Mouse (Mus musculus) intestine, embryonic 15.5 days (tissue): ENCODE data around the gene Rnf212. TPM values are rescaled to one million over a fixed set of nuclear protein-coding genes. Genes with fewer than 3 reads are reported as not detected.

ENCODE experiments used
- ATAC-seq: fragments of 200-750 bp; cut with Nextera tagmentation; 2 replicates; pipeline ENCODE4 v1.8.0; 2017; ENCODE audit warnings: moderate TSS enrichment, moderate library complexity
- H3K27ac ChIP-seq: fragments of 300-500 bp; sonication (generic); 2 replicates; pipeline ENCODE4 v1.5.1; 2015; ENCODE audit warnings: mild to moderate bottlenecking, inconsistent platforms
- H3K27me3 ChIP-seq: fragments of 300-500 bp; sonication (generic); replicated peaks from 2 replicates; pipeline ENCODE4 v1.6.1; 2015; ENCODE audit warnings: inconsistent platforms
- H3K36me3 ChIP-seq: fragments of 300-500 bp; sonication (generic); 2 replicates; pipeline ENCODE4 v1.6.1; 2015; ENCODE audit warnings: inconsistent platforms
- H3K4me1 ChIP-seq: fragments of 300-500 bp; sonication (generic); replicated peaks from 2 replicates; pipeline ENCODE4 v1.6.1; 2015; ENCODE audit warnings: inconsistent platforms
- H3K4me2 ChIP-seq: fragments of 300-500 bp; sonication (generic); replicated peaks from 2 replicates; pipeline ENCODE4 v1.6.1; 2015; ENCODE audit warnings: mild to moderate bottlenecking, inconsistent platforms
- H3K4me3 ChIP-seq: fragments of 300-500 bp; sonication (generic); replicated peaks from 2 replicates; pipeline ENCODE4 v1.5.1; 2015; ENCODE audit warnings: inconsistent platforms
- H3K9ac ChIP-seq: fragments of 300-500 bp; sonication (generic); 2 replicates; pipeline ENCODE4 v1.6.1; 2015; ENCODE audit warnings: inconsistent platforms
- H3K9me3 ChIP-seq: fragments of 300-500 bp; sonication (generic); 2 replicates; pipeline ENCODE4 v1.6.1; 2016; ENCODE audit warnings: inconsistent platforms
- WGBS: fragments of 180-500 bp; shearing (Covaris S2); methylation state at CpG from one replicate; pipeline ENCODE4 v1.1.7; 2015; 5-methylcytosine and 5-hydroxymethylcytosine counted together
- polyA plus RNA-seq: library from polyadenylated mRNA; unstranded; fragments of >200 nt; fragmentation: Nextera tagmentation; extraction: Ambion mirVana; gene quantifications from 2 replicates; pipeline ENCODE4 v1.2.1, GENCODE M21; 2015

Gene Rnf212
- polyA plus RNA-seq, 1 experiment from 2014 or later: 0.16 TPM

DNA sequence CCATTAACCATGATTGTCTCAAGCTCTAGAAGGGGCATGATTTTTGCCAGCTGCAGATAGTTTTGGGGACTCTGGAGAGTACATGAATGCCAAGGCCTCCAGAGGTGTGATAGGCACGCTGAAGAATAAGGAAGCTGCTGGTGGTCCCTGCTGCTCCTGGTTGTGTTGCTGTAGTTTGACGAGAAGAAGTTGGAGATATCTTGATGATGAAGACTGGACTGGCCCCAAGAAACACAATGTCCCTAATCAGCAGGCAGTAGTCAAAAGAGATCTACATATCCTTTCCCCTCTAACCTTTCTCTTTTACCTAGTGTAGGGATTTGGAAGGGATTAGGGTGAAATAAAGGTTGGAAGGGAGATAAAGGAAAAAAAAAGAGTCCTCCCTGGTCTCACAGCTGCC, 32.2 kb downstream of the Rnf212 start:
- ATAC-seq: no peak
- Histone ChIP-seq H3K4me1 (no peaks in the 10 kb centered on the region), H3K27me3 (no peaks in the 10 kb centered on the region), H3K27ac (no peak overlapping the region), H3K9ac (no peak overlapping the region), H3K36me3 (no peaks in the 10 kb centered on the region), H3K9me3 (no peaks in the 10 kb centered on the region), H3K4me2 (no peak overlapping the region), H3K4me3 (no peak overlapping the region)
- 63% methylated on average over 2 of the region's 2 CpGs for WGBS

DNA sequence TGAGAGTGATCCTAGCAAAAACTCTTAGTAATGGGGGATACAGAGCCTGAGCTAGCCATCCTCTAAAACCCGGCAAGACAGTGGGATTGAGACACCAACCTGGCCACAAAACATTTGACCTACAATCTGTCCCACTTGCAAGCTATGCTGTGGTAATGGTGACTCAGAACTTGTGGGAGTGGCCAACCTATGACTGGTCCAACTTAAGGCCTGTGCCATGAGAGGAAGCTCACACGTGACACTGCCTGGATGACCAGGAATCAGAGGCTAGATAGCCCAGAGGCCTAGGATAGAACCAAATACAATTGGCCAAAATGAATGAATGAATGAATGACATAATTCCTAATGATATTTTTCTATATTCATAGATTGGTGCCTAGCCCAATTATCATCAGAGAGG, 32.9 kb downstream of the Rnf212 start:
- Histone ChIP-seq H3K9me3 (no peaks in the 10 kb centered on the region), H3K27me3 (no peaks in the 10 kb centered on the region), H3K9ac (no peak overlapping the region), H3K4me2 (no peak overlapping the region), H3K36me3 (no peaks in the 10 kb centered on the region), H3K4me1 (no peaks in the 10 kb centered on the region), H3K27ac (no peak overlapping the region), H3K4me3 (no peak overlapping the region)
- 80% methylated on average over 2 of the region's 2 CpGs for WGBS
- ATAC-seq: no peak

DNA sequence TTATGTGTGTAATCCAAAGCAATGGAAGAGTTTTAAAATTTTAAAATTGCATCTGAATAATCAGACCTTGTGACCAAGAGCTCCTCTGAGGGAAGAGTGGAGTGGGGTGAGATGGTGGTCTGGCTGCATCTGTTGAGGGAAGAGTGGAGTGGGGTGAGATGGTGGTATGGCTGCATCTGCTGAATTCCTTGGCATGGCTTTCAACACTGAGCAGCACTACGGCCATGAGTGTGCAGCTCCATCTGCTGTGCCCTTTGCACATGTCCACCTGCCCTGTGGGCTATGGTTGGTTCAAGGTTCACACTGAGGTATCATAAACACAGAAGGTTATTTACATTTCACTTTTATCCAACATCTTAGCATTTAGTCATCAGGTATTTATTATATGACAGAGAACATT, 47.4 kb downstream of the Rnf212 start:
- 75% methylated on average over 1 of the region's 1 CpGs for WGBS
- H3K27ac ChIP-seq: no peak overlapping the region
- no peak overlapping the region for H3K4me2 ChIP-seq
- H3K9ac ChIP-seq: no peak overlapping the region
- no peaks in the 10 kb centered on the region for H3K4me1 ChIP-seq
- no peak overlapping the region for H3K4me3 ChIP-seq
- H3K36me3 ChIP-seq: no peaks in the 10 kb centered on the region
- H3K9me3 ChIP-seq: no peaks in the 10 kb centered on the region
- ATAC-seq: peak; percentile 65; the same call in 1 of the 2 replicates
- no peaks in the 10 kb centered on the region for H3K27me3 ChIP-seq

DNA sequence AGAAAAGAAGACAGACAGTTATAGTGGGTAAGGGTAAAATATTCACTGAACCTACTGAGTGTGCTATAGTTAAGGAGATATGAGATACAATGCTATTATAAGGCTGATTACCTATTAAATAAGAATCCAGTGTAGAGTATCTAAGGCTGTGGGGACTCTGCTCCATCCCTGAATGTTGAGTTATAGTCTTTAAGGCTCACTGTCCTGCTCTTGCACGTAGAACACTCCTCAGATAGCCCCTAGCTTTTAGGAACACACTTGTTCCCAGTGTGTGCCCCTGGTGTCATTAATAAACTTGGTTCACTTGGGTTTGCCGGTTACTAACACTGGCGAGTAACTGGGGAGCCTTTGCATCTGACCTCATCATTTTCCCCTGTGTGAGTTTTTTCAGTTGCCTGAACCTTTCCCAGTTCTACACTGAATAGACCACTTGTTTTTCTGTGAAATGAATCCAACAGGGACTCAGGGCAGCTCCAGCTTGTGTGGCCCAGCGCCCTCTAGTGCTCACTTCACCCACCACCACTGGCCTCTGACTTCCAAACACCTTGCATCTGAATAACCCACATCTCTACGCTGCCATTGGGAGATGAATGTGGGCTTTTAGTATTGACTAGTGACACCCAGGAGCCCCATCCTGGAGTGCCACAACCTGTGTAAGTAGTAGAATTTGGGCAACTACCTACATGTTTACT, 48.1 kb downstream of the Rnf212 start:
- Histone ChIP-seq H3K9me3 (no peaks in the 10 kb centered on the region), H3K4me1 (no peaks in the 10 kb centered on the region), H3K27ac (no peak overlapping the region), H3K4me2 (no peak overlapping the region), H3K27me3 (no peaks in the 10 kb centered on the region), H3K9ac (no peak overlapping the region), H3K36me3 (no peaks in the 10 kb centered on the region), H3K4me3 (no peak overlapping the region)
- 27% methylated on average over 5 of the region's 5 CpGs for WGBS
- peak; percentile 91 for ATAC-seq

DNA sequence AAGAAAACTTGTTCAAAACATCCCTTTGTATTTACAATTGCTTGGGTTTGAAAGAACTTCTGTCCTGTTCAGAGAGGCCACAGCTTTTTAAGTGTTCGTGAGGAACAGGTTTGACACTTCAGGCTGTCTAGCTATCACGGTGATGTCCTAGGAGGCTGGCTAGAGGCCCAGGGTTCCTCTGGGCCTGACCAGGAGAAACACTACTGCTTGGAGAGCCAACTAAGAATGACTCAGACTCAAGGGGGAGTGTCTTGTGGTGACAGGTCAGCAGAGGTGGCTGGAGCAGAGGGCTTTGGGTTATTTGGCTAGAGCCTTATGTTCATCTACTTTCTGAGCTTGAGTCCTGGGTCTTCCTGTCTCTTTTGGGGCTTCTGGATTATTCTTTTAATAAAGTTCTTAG, 50.8 kb downstream of the Rnf212 start:
- 55% methylated on average over 2 of the region's 2 CpGs for WGBS
- ATAC-seq: no peak
- H3K4me3 ChIP-seq: no peak overlapping the region
- H3K27me3 ChIP-seq: no peaks in the 10 kb centered on the region
- no peak overlapping the region for H3K4me2 ChIP-seq
- no peak overlapping the region for H3K27ac ChIP-seq
- H3K4me1 ChIP-seq: no peaks in the 10 kb centered on the region
- no peaks in the 10 kb centered on the region for H3K9me3 ChIP-seq
- H3K36me3 ChIP-seq: no peaks in the 10 kb centered on the region
- H3K9ac ChIP-seq: no peak overlapping the region

DNA sequence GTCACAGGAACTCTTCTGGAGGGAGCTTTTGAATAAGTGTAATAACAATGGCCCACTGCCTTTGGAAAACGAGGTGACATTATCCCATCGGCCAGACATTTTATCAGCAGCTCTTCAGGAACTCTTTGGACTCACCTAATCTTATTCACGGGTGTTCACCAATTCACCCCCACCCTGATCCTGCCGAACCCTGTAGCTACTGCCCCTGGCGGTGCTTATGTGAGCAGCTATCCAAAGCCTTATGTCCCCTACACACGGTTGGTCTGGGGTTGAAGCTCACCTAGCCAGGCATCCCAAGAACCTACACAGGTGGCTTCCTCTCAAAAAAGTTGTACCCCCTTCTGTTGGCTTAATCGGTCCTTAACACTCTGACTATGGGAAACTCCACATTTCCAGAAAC, 55.0 kb downstream of the Rnf212 start:
- WGBS: 62% methylated on average over 7 of the region's 7 CpGs
- Histone ChIP-seq H3K4me2 (no peak overlapping the region), H3K4me3 (no peak overlapping the region), H3K4me1 (no peaks in the 10 kb centered on the region), H3K9me3 (no peaks in the 10 kb centered on the region), H3K27ac (no peak overlapping the region), H3K36me3 (no peaks in the 10 kb centered on the region), H3K9ac (no peak overlapping the region), H3K27me3 (no peaks in the 10 kb centered on the region)
- no peak for ATAC-seq

DNA sequence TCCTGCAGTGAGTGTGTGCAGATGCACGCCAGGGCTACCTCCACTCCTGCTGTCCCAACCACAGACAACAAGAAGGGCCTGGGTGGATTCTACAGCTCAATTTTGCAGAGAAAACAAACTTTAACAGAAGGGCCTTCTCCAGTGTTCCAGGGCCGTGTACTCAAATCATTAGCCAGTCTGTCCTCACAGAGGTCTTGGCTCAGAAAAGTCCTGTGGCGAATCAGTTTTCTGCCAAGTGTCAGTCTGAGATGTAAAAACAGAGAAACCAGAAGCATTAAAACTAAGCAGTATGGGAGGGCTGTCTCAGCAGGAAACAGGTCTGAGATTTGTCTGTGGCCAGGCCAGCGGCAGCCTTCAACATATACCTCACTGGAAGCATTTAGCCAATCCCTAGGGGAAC, 56.7 kb downstream of the Rnf212 start:
- no peaks in the 10 kb centered on the region for H3K27me3 ChIP-seq
- H3K9me3 ChIP-seq: no peaks in the 10 kb centered on the region
- H3K4me3 ChIP-seq: no peak overlapping the region
- no peak overlapping the region for H3K9ac ChIP-seq
- H3K4me1 ChIP-seq: 0 out of 2 replicates have a peak, but pooled peaks cover 4% of the 10 kb centered on the region
- no peak for ATAC-seq
- 42% methylated on average over 4 of the region's 4 CpGs for WGBS
- H3K27ac ChIP-seq: no peak overlapping the region
- no peaks in the 10 kb centered on the region for H3K36me3 ChIP-seq
- H3K4me2 ChIP-seq: no peak overlapping the region

DNA sequence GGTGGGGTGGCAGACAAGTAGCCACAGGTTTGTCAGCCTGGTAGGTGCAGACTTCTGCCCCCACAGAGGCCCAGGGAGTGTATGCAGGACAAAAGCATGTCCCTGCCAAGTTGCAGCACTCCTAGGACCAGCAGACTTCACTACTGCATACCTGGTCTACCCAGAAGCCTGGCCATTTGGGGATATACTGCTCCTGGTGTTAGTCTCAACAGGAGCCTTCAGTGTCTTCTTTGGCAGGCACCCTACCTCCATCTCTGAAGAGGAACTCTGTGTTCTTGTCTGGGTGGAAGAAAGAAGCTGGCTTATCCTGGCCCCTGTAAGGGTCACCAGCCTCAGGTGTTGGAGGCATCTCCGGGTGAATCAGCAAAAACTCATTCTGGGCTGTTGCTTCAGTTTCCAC, 58.8 kb downstream of the Rnf212 start:
- H3K4me2 ChIP-seq: no peak overlapping the region
- H3K4me3 ChIP-seq: no peak overlapping the region
- H3K9ac ChIP-seq: no peak overlapping the region
- H3K36me3 ChIP-seq: no peaks in the 10 kb centered on the region
- no peaks in the 10 kb centered on the region for H3K9me3 ChIP-seq
- H3K4me1 ChIP-seq: 0 out of 2 replicates have a peak, but pooled peaks cover 4% of the 10 kb centered on the region
- 81% methylated on average over 1 of the region's 1 CpGs for WGBS
- ATAC-seq: no peak
- H3K27me3 ChIP-seq: no peaks in the 10 kb centered on the region
- H3K27ac ChIP-seq: no peak overlapping the region

DNA sequence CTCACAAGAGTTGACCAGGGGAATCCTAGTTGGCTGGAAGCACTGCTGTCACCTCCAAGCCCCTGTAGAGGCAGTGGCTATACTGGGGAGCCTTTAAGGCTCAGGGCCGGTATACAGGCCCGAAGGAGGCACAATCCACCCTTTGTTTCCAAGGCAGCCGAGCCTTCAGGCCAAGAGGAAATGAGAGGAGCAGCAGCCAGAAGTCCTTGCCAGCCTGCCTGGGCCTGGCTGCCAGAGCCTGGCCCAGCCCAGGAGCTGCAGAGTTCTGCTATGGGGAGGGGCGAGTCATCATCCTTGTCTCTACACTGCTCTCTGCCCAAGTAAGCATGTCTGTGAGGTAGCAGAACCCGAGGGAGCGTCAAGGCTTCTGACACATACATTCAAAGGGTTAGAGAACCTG, 60.6 kb downstream of the Rnf212 start:
- peak; percentile 69 for ATAC-seq
- H3K9ac ChIP-seq: no peak overlapping the region
- H3K9me3 ChIP-seq: no peaks in the 10 kb centered on the region
- 55% methylated on average over 6 of the region's 6 CpGs for WGBS
- no peak overlapping the region for H3K27ac ChIP-seq
- 0 out of 2 replicates have a peak, but pooled peaks cover 4% of the 10 kb centered on the region for H3K4me1 ChIP-seq
- no peak overlapping the region for H3K4me2 ChIP-seq
- H3K4me3 ChIP-seq: no peak overlapping the region
- H3K27me3 ChIP-seq: no peaks in the 10 kb centered on the region
- H3K36me3 ChIP-seq: no peaks in the 10 kb centered on the region

DNA sequence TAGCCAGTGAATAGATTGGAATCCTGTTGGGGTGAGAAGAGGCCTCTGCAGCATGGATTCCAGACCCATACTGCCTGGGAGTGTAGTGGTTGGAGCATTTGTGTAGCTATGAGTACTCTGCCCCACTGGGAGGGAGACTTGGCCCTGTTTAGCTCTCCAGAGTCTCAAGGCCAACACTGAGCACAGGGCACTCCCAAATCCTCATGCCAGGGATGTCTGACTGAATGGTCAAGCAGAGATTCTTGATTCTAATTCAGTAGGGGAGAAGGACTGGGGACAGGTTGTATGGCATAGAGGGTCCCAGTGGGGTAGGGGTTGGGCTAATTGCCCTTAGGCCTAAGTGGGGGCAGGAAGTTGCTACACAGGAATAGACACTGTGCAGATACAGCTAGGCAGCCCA, 61.1 kb downstream of the Rnf212 start:
- no peak overlapping the region for H3K9ac ChIP-seq
- no peaks in the 10 kb centered on the region for H3K9me3 ChIP-seq
- no peak overlapping the region for H3K4me2 ChIP-seq
- no peak overlapping the region for H3K4me3 ChIP-seq
- no peaks in the 10 kb centered on the region for H3K27me3 ChIP-seq
- no peaks in the 10 kb centered on the region for H3K36me3 ChIP-seq
- 0 out of 2 replicates have a peak, but pooled peaks cover 7% of the 10 kb centered on the region for H3K4me1 ChIP-seq
- peak; percentile 12 for ATAC-seq
- H3K27ac ChIP-seq: no peak overlapping the region

DNA sequence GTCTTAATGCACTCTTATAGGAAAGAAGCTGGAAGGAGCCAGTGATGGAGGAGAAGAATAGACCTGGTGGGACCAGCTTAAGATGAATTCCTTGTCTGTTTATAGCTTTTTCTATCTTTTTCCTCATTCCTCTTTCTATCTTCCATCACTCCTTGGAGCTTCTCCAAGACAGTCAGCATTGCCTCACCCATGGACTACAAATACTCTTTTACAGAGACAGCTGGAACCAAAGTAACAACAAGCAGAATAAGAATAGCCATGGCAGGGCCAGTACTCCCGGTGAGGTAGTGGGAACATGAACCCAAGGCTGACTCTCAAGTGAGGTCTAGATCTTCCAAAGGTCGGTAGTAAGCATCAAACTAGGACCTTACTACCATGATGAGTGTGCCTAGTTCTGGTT, 61.7 kb downstream of the Rnf212 start:
- H3K9ac ChIP-seq: no peak overlapping the region
- no peaks in the 10 kb centered on the region for H3K9me3 ChIP-seq
- H3K4me2 ChIP-seq: no peak overlapping the region
- H3K27ac ChIP-seq: no peak overlapping the region
- no peaks in the 10 kb centered on the region for H3K27me3 ChIP-seq
- no peak overlapping the region for H3K4me3 ChIP-seq
- no peaks in the 10 kb centered on the region for H3K36me3 ChIP-seq
- H3K4me1 ChIP-seq: 0 out of 2 replicates have a peak, but pooled peaks cover 10% of the 10 kb centered on the region
- ATAC-seq: no peak
- WGBS: 86% methylated on average over 2 of the region's 2 CpGs

DNA sequence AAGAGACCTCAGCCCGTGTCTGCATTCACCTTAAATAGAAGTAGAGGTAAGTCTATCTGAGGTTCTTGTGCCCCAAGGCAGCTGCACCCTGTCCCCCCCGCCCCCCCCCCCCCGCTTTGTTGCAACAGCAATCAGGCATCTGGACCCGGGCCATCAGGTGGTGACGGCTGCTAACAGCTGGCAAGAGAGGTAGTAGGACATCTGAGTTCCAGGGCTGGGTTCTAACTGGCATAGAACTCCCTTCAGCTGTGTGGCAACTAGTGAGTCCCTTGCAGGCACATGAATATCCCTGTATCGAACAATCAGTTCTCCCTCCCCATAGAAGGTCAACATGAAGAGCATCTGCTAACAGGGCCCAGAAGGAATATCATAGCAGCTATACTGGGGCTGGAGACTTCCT, 62.8 kb downstream of the Rnf212 start:
- Histone ChIP-seq H3K4me2 (no peak overlapping the region), H3K9ac (no peak overlapping the region), H3K4me3 (no peak overlapping the region), H3K4me1 (0 out of 2 replicates have a peak, but pooled peaks cover 10% of the 10 kb centered on the region), H3K27ac (no peak overlapping the region), H3K27me3 (no peaks in the 10 kb centered on the region), H3K9me3 (no peaks in the 10 kb centered on the region), H3K36me3 (peaks cover 2% of the 10 kb centered on the region; the same call in 1 of the 2 replicates)
- ATAC-seq: no peak
- 75% methylated on average over 6 of the region's 6 CpGs for WGBS

DNA sequence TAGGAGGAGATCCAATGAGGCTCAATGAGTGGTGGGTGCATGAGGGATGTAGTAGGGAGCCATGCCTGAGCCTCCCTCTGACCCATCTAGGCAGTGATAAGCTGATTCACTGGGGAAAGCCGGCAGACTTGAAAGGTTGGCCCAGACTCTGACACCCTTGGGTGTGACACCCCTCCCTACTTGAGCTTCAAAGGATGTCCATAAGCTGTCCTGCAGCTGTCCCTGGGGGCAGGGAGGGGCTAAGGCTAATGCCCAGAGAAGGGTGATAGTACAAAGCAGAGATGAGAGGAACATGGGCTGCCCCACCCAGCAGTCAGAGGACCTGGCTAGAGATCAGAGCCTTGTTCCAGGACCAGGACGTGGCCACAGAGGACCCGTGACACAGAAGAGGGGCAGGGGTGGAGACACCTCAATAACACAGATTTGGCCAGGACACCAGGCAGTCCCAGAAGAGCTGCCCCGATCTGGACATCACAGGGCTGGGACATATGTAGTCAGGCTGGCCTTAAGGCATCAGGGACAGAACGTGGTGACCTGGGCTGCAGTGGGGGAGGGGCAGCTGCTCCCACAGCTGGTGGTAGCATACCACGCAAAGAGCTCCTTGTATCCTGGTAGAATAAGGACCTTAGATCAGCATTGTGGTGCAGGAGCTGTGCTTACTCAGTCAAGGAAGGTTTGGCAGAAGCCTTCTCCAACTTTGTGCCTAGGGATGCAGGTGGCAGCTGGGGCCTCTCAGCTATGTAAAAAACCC, 65.6 kb downstream of the Rnf212 start:
- 43% methylated on average over 6 of the region's 6 CpGs for WGBS
- Histone ChIP-seq H3K9me3 (no peaks in the 10 kb centered on the region), H3K9ac (no peak overlapping the region), H3K4me1 (peaks cover 14% of the 10 kb centered on the region; the same call in 1 of the 2 replicates), H3K4me2 (no peak overlapping the region), H3K27me3 (no peaks in the 10 kb centered on the region), H3K36me3 (peaks cover 19% of the 10 kb centered on the region), H3K27ac (0 out of 2 replicates have a peak overlapping the region, but pooled peaks have one; percentile 5), H3K4me3 (no peak overlapping the region)
- peak; percentile 29 for ATAC-seq
